Mouse (Mus musculus) lung, embryonic 16.5 days (tissue): Measurements from ENCODE around the gene Paqr5. TPM values are rescaled to one million over a fixed set of nuclear protein-coding genes. Genes with fewer than 3 reads are reported as not detected.

Experiments
- polyA plus RNA-seq: library from polyadenylated mRNA; unstranded; fragments of >200 nt; fragmentation: Nextera tagmentation; extraction: Ambion mirVana; gene quantifications from 2 replicates; pipeline ENCODE4 v1.2.1, GENCODE M21; 2015

Paqr5 gene
- polyA plus RNA-seq, 1 experiment from 2014 or later = 5.1 TPM

Other genes with a start within 250 kb of the Paqr5 start
- gene Rplp1, start 112.3 kb downstream of the Paqr5 start, polyA plus RNA-seq = 1,274 and 1,299 TPM in 2 replicates
- gene Kif23, start 80.1 kb downstream of the Paqr5 start, polyA plus RNA-seq = 138 and 146 TPM in 2 replicates
- 20.7 TPM in 2 replicates for gene Glce, start 95.8 kb upstream of the Paqr5 start, polyA plus RNA-seq